Mouse (Mus musculus) CD4-positive, CD25-positive, alpha-beta regulatory T cell, adult 9 weeks (primary cell): ENCODE results near the gene Cd55. TPM values are rescaled to one million over a fixed set of nuclear protein-coding genes. Genes with fewer than 3 reads are reported as not detected.

Experiments used
- polyA plus RNA-seq: library from polyadenylated mRNA; unstranded; fragments of 100-300 nt; shearing (Covaris generic); gene quantifications from one replicate; pipeline ENCODE4 v1.2.1, GENCODE M21; 2017

Cd55 gene
- polyA plus RNA-seq, result 48.1 TPM

DNA sequence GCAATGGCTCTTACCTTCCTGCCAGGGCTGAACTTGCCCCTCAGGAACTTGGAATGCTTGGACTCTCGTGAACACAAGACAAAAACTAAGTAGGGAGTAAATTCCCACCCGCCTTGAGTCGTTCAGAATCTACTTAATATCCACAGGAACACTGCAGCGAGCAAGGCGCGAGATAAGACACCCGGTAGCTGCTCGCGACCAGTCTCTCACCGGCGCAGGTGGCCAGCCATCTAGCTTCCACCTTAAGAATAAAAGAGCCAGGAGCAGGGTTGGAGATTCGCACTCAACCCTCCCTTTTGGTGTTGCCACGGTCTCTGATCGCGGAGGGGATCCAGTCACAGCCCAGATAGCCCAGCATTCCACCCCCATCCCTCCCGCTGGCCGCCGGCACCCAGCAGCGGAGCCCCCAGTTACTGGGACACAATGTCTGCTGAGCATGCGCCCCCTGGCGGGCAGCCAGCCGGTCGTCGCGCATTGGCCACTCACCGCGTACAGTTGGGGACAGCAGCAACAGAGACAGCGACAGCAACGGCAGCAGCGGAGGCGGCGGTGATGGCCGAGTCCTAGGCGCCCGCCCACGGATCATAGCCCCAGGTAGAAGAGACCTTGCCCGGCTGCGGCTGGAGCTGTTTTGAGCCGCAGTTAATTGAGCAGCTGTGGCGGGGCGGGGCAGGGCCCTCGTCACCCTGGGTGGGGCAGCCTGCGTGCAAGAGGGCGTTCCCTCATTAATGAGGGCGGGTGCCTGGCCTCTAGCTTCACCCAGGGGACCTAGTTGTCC, at the start of gene Cd55:
Gene Cd55, minus strand, starts transcription at position 661 of the 778 bp plus-strand sequence.

GRCm38 (mm10) chr1:130422664-130423111, 39.9 kb downstream of the Cd55 start, which contains the start of gene Cd55b:
Gene Cd55b, minus strand, starts transcription at chr1:130423009.

Other genes with a start within 250 kb of the Cd55 start
- gene Cd55b, start 39.7 kb downstream of the Cd55 start, polyA plus RNA-seq, result not detected
- not detected for gene Zp3r, start 166.9 kb upstream of the Cd55 start, polyA plus RNA-seq
- 0.09 TPM for gene C4bp, start 198.9 kb upstream of the Cd55 start, polyA plus RNA-seq